Mouse (Mus musculus) C2C12 (cell line): Measurements from ENCODE around the gene Ythdf1.

ENCODE experiments used
- CEBPB ChIP-seq: IDR thresholded peaks from one replicate; pipeline ENCODE4 v1.6.1; 2011; ENCODE audit warnings: low read depth, mild to moderate bottlenecking, control low read depth, moderate library complexity
- CTCF ChIP-seq: IDR thresholded peaks from one replicate; pipeline ENCODE4 v1.5.1; 2011; ENCODE audit not compliant: control insufficient read depth, insufficient read depth, insufficient read length
- MAX ChIP-seq: IDR thresholded peaks from one replicate; pipeline ENCODE4 v1.6.1; 2011; ENCODE audit warnings: mild to moderate bottlenecking, control low read depth
- MYOD1 ChIP-seq: IDR thresholded peaks from one replicate; pipeline ENCODE4 v1.6.1; 2011; ENCODE audit warnings: low read depth; ENCODE audit not compliant: control insufficient read depth, insufficient read length
- MYOG ChIP-seq: IDR thresholded peaks from one replicate; pipeline ENCODE4 v1.6.1; 2011; ENCODE audit not compliant: control insufficient read depth, insufficient read length; ENCODE audit errors: extremely low read depth

GRCm38 (mm10) chr2:180896819-180897625, 23.7 kb downstream of the Ythdf1 start:
- no peak for TF ChIP-seq CTCF
- no peak for TF ChIP-seq CEBPB
- TF ChIP-seq MAX, result no peak
- TF ChIP-seq MYOD1, result no peak
- no peak for TF ChIP-seq MYOG
